In genomic region chr5:34187601-34188316, GRCm38 (mm10) we compare ENCODE assay signal across 7 mouse cellular contexts. TPM values are rescaled to one million over a fixed set of nuclear protein-coding genes. Genes with fewer than 3 reads are reported as not detected.
A peak's percentile ranks its signal among the peaks of the same experiment; 100 is the strongest.
DNase-seq lines count a peak whose midpoint lies in the region; ATAC-seq and TF ChIP-seq lines count a peak whose summit lies in the region.

Mxd4 (minus strand) TSS chr5:34187720.

- DNase-seq in adrenal gland, postnatal 10 days, result peak; percentile 99
- DNase-seq in embryonic facial prominence, embryonic 10.5 days (ENCODE audit: low spot score), result peak; percentile 99
- peak; percentile 98 for DNase-seq in gonadal fat pad, adult 2 months (ENCODE audit: low read depth)
- DNase-seq in left cerebral cortex, postnatal 4 days, result peak; percentile 99

- TF ChIP-seq CTCF in intestine, postnatal 0 days (IDR thresholded peaks at IDR 0.05; ENCODE audit: low read depth), result peak; percentile 13; the same call in 1 of the 2 replicates
- TF ChIP-seq CTCF in small intestine, adult 2 months (IDR thresholded peaks at IDR 0.05; ENCODE audit: extremely low read depth, insufficient read length, insufficient replicate concordance, low read depth, low read length), result no peak

- peak within 1 kb of the TSS; percentile 85 for H3K9ac ChIP-seq in intestine, postnatal 0 days (ENCODE audit: low read depth, low read length)
- H3K9ac ChIP-seq in midbrain, embryonic 12.5 days (replicated peaks), result peak within 1 kb of the TSS; percentile 68

- H3K36me3 ChIP-seq in embryonic facial prominence, embryonic 10.5 days (replicated peaks), result peaks cover 12% of the 10 kb centered on the region; the same call in 1 of the 2 replicates
- H3K36me3 ChIP-seq in intestine, postnatal 0 days (ENCODE audit: control insufficient read depth, insufficient read depth), result peaks cover 7% of the 10 kb centered on the region; the same call in 1 of the 2 replicates
- H3K36me3 ChIP-seq in midbrain, embryonic 12.5 days, result peaks cover 5% of the 10 kb centered on the region; the same call in 1 of the 2 replicates
- H3K36me3 ChIP-seq in small intestine, adult 2 months (ENCODE audit: control insufficient read depth, insufficient read depth, low read length), result no peaks in the 10 kb centered on the region

- H3K4me3 ChIP-seq in embryonic facial prominence, embryonic 10.5 days, result peak within 1 kb of the TSS; percentile 95
- peak within 1 kb of the TSS; percentile 89 for H3K4me3 ChIP-seq in intestine, postnatal 0 days (ENCODE audit: low read depth, low read length)
- peak within 1 kb of the TSS; percentile 92 for H3K4me3 ChIP-seq in midbrain, embryonic 12.5 days
- H3K4me3 ChIP-seq in small intestine, adult 2 months (ENCODE audit: low read depth, low read length), result peak within 1 kb of the TSS; percentile 87

- intact Hi-C loops in left cerebral cortex, postnatal 4 days (cut with DNase I), result no loop called here

- peaks cover 16% of the 10 kb centered on the region; the same call in 1 of the 2 replicates for H3K27me3 ChIP-seq in embryonic facial prominence, embryonic 10.5 days (replicated peaks; ENCODE audit: low read depth, poor library complexity, severe bottlenecking)
- H3K27me3 ChIP-seq in intestine, postnatal 0 days (replicated peaks; ENCODE audit: control insufficient read depth, insufficient read depth, low read length), result no peaks in the 10 kb centered on the region
- H3K27me3 ChIP-seq in midbrain, embryonic 12.5 days, result peaks cover 10% of the 10 kb centered on the region
- H3K27me3 ChIP-seq in small intestine, adult 2 months (ENCODE audit: control insufficient read depth, insufficient read depth, low read length), result no peaks in the 10 kb centered on the region

- no peaks in the 10 kb centered on the region for H3K9me3 ChIP-seq in embryonic facial prominence, embryonic 10.5 days
- no peaks in the 10 kb centered on the region for H3K9me3 ChIP-seq in intestine, postnatal 0 days (ENCODE audit: control insufficient read depth)
- H3K9me3 ChIP-seq in midbrain, embryonic 12.5 days, result no peaks in the 10 kb centered on the region

- peak; percentile 79 for TF ChIP-seq POLR2A in small intestine, adult 2 months (IDR thresholded peaks at IDR 0.05; ENCODE audit: low read depth, low read length)

- peak; percentile 98 for ATAC-seq in intestine, postnatal 0 days
- peak; percentile 100 for ATAC-seq in midbrain, embryonic 12.5 days (ENCODE audit: low FRiP score, low read depth)

- peak within 1 kb of the TSS; percentile 93 for H3K4me2 ChIP-seq in intestine, postnatal 0 days (replicated peaks; ENCODE audit: low read depth)
- peak within 1 kb of the TSS; percentile 88 for H3K4me2 ChIP-seq in midbrain, embryonic 12.5 days (replicated peaks)

- H3K4me1 ChIP-seq in embryonic facial prominence, embryonic 10.5 days, result peaks cover 48% of the 10 kb centered on the region
- H3K4me1 ChIP-seq in intestine, postnatal 0 days (replicated peaks; ENCODE audit: control insufficient read depth, insufficient read depth, low read length), result peaks cover 7% of the 10 kb centered on the region
- peaks cover 38% of the 10 kb centered on the region for H3K4me1 ChIP-seq in midbrain, embryonic 12.5 days
- H3K4me1 ChIP-seq in small intestine, adult 2 months (ENCODE audit: control insufficient read depth, insufficient read depth, insufficient read length, low read length), result peaks cover 23% of the 10 kb centered on the region

- WGBS in embryonic facial prominence, embryonic 10.5 days, result under 1% methylated on average over 60 of the region's 60 CpGs
- under 1% methylated on average over 60 of the region's 60 CpGs for WGBS in intestine, postnatal 0 days
- WGBS in midbrain, embryonic 12.5 days, result under 1% methylated on average over 60 of the region's 60 CpGs
- under 1% methylated on average over 60 of the region's 60 CpGs for WGBS in small intestine, adult 2 months

- peak within 1 kb of the TSS; percentile 89 for H3K27ac ChIP-seq in embryonic facial prominence, embryonic 10.5 days (replicated peaks)
- peak within 1 kb of the TSS; percentile 91 for H3K27ac ChIP-seq in intestine, postnatal 0 days (ENCODE audit: low read depth, low read length)
- H3K27ac ChIP-seq in midbrain, embryonic 12.5 days (replicated peaks), result peak within 1 kb of the TSS; percentile 90
- H3K27ac ChIP-seq in small intestine, adult 2 months (ENCODE audit: insufficient read depth, low read depth, low read length), result peak within 1 kb of the TSS; percentile 86

RNA-seq across cellular contexts. Expression of gene Mxd4, which starts in this region (rescaled TPM):
- 100 to 1,000 TPM; 140 to 144 TPM for total RNA-seq in adrenal gland, postnatal 10 days (2021)
- 18.7 and 23.0 TPM in 2 replicates for polyA plus RNA-seq in embryonic facial prominence, embryonic 10.5 days (2016; fragmentation: Nextera tagmentation; extraction: Ambion mirVana)
- 203 and 236 TPM in 2 replicates for polyA plus RNA-seq in gonadal fat pad, adult 2 months (2012; rRNA removed)
- 14.1 and 17.7 TPM in 2 replicates for polyA plus RNA-seq in intestine, postnatal 0 days (2015; fragmentation: Nextera tagmentation; extraction: Ambion mirVana)
- 10 to 100 TPM; 60.6 to 65.7 TPM for total RNA-seq in left cerebral cortex, postnatal 4 days (2021)
- 26.4 and 31.8 TPM in 2 replicates for polyA plus RNA-seq in midbrain, embryonic 12.5 days (2016; fragmentation: Nextera tagmentation; extraction: Ambion mirVana)
- 82.5 and 154 TPM in 2 replicates for polyA plus RNA-seq in small intestine, adult 2 months (2012; rRNA removed)

Comparison
In these comparisons a context has a peak if more than half of its experiments do, and no peak if none do; other contexts are left out.
1. Peak in every context shown above with its lines: DNase-seq, ATAC-seq, H3K4me3 ChIP-seq and H3K27ac ChIP-seq.